Mouse (Mus musculus) intestine, embryonic 16.5 days (tissue): ENCODE measurements at regions not wholly inside any gene's neighbourhood (a gene's known extent, or its start where the extent isn't known, plus 50 kb on each side); places are given as distances from the start of the nearest gene placed in this dataset.

Experiments used
- ATAC-seq: fragments of 200-750 bp; cut with Nextera tagmentation; 2 replicates; pipeline ENCODE4 v1.8.0; 2017; ENCODE audit warnings: moderate TSS enrichment, moderate library complexity
- H3K27ac ChIP-seq: fragments of 300-500 bp; sonication (generic); 2 replicates; pipeline ENCODE4 v1.5.1; 2014; ENCODE audit warnings: mild to moderate bottlenecking, low read length
- H3K27me3 ChIP-seq: fragments of 300-500 bp; sonication (generic); replicated peaks from 2 replicates; pipeline ENCODE4 v1.6.1; 2014; ENCODE audit warnings: low read length, control low read depth, mixed read lengths; ENCODE audit not compliant: control insufficient read depth, insufficient read depth
- H3K36me3 ChIP-seq: fragments of 300-500 bp; sonication (generic); 2 replicates; pipeline ENCODE4 v1.6.1; 2014; ENCODE audit warnings: low read length, control low read depth; ENCODE audit not compliant: control insufficient read depth, insufficient read depth
- H3K4me1 ChIP-seq: fragments of 300-500 bp; sonication (generic); 2 replicates; pipeline ENCODE4 v1.6.1; 2014; ENCODE audit warnings: low read length, control low read depth, mixed read lengths; ENCODE audit not compliant: control insufficient read depth, insufficient read depth
- H3K4me2 ChIP-seq: fragments of 300-500 bp; sonication (generic); 2 replicates; pipeline ENCODE4 v1.6.1; 2014; ENCODE audit warnings: low read depth, low read length, control low read depth
- H3K4me3 ChIP-seq: fragments of 300-500 bp; sonication (generic); 2 replicates; pipeline ENCODE4 v1.5.1; 2014; ENCODE audit warnings: mild to moderate bottlenecking, low read length
- H3K9ac ChIP-seq: fragments of 300-500 bp; sonication (generic); 2 replicates; pipeline ENCODE4 v1.6.1; 2014; ENCODE audit warnings: low read depth, low read length
- H3K9me3 ChIP-seq: fragments of 300-500 bp; sonication (generic); 2 replicates; pipeline ENCODE4 v1.6.1; 2016; ENCODE audit warnings: low read length, control low read depth; ENCODE audit not compliant: control insufficient read depth
- WGBS: fragments of 180-500 bp; shearing (Covaris S2); extraction: QIAGEN DNeasy Blood & Tissue Kit; methylation state at CpG from one replicate; pipeline ENCODE4 v1.1.7; 2014; 5-methylcytosine and 5-hydroxymethylcytosine counted together

DNA sequence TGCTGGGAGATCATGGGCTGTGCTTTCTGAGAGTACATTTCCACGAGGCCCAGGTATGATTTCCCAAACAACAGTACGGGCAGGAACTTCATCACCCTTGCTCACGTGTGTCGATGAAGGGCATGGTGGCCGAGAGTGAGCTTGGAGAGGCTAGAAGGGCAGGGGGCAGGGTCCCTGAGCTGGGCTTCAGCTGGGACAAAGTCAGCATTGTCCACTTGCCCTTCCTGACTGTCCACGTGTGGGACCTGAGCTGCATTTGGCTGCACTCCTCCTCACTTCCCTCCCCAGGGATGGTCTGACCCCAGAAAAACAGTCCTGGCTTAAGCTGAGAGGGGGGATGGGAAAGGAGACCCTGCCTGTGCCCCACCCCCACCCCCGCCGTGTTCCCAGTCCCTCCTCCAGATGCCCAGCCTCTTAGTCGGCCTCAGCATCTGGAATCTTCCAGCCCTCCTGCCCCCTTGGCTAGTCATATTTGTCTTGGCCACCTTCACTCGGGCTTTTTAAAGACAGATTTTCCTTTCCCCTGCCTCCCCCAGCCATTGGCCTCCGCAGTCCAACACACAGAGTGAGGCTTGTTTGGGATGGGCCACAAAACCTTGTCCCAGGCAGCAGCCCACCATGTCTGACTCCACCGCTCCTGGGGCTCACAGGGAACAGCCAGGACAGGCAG lies 58.6 kb downstream of the Isg20 start:
- WGBS: 59% methylated on average over 12 of the region's 12 CpGs
- Histone ChIP-seq H3K4me2 (no peak overlapping the region), H3K4me3 (no peak overlapping the region), H3K36me3 (no peaks in the 10 kb centered on the region), H3K27ac (no peak overlapping the region), H3K27me3 (no peaks in the 10 kb centered on the region), H3K9ac (no peak overlapping the region), H3K9me3 (no peaks in the 10 kb centered on the region), H3K4me1 (no peaks in the 10 kb centered on the region)
- ATAC-seq: no peak

DNA sequence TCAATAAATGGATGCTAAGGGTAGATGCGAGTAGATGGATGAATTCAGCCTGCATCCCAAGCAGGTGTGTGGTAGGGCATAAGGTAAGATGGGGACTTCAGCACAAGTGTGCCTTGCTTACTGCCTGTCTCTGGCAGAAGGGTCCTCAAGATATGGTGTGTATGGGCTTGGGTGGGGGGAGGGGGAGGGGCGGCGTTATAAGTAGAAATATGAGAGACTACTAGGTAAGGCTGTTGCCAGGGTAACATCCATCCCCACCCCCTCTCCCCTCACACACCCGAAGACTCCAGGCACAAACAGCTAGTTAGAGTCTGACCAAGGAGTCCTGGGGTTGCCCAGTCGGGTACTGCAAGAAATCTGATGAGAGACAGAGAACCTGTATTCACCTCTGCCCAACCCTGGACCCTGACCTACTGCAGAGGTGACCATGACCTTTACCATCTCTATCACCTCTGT lies 63.5 kb upstream of the Acan start:
- no peak for ATAC-seq
- no peaks in the 10 kb centered on the region for H3K9me3 ChIP-seq
- H3K4me2 ChIP-seq: peak overlapping the region; percentile 73
- H3K27me3 ChIP-seq: 0 out of 2 replicates have a peak, but pooled peaks cover 5% of the 10 kb centered on the region
- no peaks in the 10 kb centered on the region for H3K36me3 ChIP-seq
- no peaks in the 10 kb centered on the region for H3K4me1 ChIP-seq
- H3K4me3 ChIP-seq: peak overlapping the region; percentile 47
- 32% methylated on average over 5 of the region's 5 CpGs for WGBS
- peak overlapping the region; percentile 62; the same call in 1 of the 2 replicates for H3K9ac ChIP-seq
- H3K27ac ChIP-seq: no peak overlapping the region

DNA sequence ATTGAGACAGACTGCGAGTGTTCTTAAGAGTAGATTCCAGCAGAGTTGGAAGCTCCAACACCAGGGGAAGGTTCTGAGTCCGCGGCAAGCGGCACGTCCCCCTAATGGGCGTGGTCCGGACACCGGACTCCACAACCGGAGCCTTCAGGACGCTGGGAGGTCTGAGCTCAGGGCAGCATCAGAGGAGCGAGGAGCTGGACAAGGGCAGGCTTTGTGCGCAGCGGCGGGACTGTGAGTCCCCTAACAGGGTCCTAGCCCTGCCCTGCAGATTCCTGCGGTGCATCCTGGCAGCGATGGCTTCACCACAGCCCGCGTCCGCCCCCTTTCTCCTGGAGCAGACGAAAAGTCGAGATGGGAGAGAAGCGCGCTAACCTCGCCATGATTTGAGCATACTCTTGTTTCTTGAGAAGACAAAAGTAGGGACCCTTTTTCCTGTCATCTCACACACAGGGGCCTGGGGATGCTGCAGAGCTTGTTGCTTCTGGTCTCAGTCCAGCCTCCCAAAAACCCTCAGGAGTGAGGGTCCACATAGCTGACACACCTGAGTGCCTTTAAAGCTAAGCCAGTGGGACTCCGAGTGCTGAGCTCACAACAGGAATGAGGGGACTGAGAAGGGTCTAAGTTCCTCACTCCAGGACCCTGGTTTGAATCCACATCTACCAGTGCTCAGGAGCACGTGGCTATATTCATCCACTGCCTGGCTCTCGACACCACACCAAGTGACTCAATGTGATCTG lies 62.8 kb upstream of the Acan start:
- Histone ChIP-seq H3K27me3 (0 out of 2 replicates have a peak, but pooled peaks cover 5% of the 10 kb centered on the region), H3K27ac (no peak overlapping the region), H3K4me1 (no peaks in the 10 kb centered on the region), H3K9me3 (no peaks in the 10 kb centered on the region), H3K4me2 (peak overlapping the region; percentile 73), H3K4me3 (peak overlapping the region; percentile 47), H3K9ac (peak overlapping the region; percentile 62), H3K36me3 (no peaks in the 10 kb centered on the region)
- 3% methylated on average over 27 of the region's 27 CpGs for WGBS
- ATAC-seq: peak; percentile 71

DNA sequence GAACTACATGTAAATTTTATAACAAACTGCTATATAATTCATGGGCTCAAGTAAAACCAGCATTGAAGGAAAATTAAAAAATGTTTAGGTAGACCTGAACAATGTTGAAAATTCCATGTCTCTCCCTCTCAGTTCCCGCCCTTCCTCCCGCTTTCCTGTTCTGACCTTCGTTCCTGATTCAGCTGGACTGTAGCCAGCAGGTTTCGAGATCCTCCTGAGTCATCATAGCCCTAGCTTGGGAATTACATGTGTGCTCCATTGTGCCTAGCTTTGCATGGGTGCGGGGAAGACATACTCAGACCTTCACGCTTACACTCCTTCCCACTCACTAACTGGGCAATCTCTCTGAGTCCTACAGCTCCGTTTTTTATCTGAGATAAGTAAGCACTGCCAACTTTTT lies 60.3 kb upstream of the Acan start:
- WGBS: 68% methylated on average over 7 of the region's 7 CpGs
- Histone ChIP-seq H3K4me2 (no peak overlapping the region), H3K9me3 (no peaks in the 10 kb centered on the region), H3K27me3 (0 out of 2 replicates have a peak, but pooled peaks cover 5% of the 10 kb centered on the region), H3K4me3 (no peak overlapping the region), H3K36me3 (no peaks in the 10 kb centered on the region), H3K9ac (no peak overlapping the region), H3K27ac (no peak overlapping the region), H3K4me1 (no peaks in the 10 kb centered on the region)
- no peak for ATAC-seq

DNA sequence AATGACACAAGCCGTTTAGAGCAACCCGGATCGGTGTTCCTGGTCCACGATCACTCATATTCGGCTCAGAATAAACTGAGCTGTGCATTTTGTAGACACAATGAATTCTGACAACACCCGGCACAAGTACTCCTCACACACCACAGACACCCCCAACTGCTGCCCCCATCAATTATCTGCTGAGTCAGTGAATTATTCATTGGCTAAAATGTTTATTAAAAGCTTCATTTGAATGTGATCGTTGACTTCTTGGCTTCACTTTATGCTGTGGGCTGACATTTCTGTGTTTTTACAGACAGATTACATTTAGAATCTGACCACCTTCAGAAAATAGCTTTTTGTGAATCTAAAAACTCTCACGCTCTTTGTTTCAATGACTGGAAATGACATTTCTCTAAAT lies 59.1 kb upstream of the Acan start:
- Histone ChIP-seq H3K36me3 (no peaks in the 10 kb centered on the region), H3K4me2 (no peak overlapping the region), H3K9me3 (no peaks in the 10 kb centered on the region), H3K4me3 (no peak overlapping the region), H3K27ac (no peak overlapping the region), H3K27me3 (0 out of 2 replicates have a peak, but pooled peaks cover 5% of the 10 kb centered on the region), H3K4me1 (no peaks in the 10 kb centered on the region), H3K9ac (no peak overlapping the region)
- WGBS: 81% methylated on average over 8 of the region's 8 CpGs
- ATAC-seq: no peak

DNA sequence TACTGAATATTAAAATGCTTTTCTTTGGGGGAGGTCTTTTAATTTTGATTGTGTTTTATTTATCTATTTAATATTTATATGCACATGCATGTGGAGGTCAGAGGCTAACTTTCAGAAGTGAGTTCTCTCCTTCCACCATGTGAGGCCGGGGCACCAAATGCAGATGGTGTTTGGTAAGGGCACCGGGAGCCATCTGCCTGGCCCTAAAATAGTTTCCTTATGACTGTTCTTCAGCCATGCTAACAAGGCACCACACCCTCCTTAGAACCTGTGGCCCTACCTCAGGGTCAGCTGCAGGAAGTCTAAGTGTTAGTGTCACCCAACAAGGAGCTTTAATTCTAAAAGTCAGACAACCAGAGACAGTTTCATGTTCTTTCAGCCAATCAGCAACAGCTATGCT lies 58.2 kb upstream of the Acan start:
- Histone ChIP-seq H3K4me3 (no peak overlapping the region), H3K36me3 (no peaks in the 10 kb centered on the region), H3K4me1 (no peaks in the 10 kb centered on the region), H3K27ac (no peak overlapping the region), H3K27me3 (0 out of 2 replicates have a peak, but pooled peaks cover 5% of the 10 kb centered on the region), H3K9ac (no peak overlapping the region), H3K9me3 (no peaks in the 10 kb centered on the region), H3K4me2 (no peak overlapping the region)
- ATAC-seq: no peak
- WGBS: 69% methylated on average over 2 of the region's 2 CpGs

DNA sequence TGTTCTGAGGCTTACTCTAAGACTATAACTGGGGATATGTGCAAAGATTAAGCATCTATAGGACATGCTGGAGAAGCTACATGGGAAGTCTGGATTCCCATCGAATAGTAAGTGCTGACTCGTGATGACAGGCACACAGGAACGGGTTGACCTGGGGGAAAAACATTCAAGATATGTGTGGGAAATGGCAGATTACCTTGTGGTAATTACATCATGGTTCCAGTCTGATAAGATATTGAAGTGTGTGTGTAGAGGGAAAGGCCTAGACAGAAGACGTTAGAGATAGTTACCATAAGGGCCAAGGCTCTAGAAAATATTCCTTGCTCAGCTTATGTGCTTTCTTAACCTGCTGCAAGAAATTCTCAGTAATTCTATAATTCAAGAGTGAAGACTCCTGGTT lies 57.5 kb upstream of the Acan start:
- Histone ChIP-seq H3K9ac (no peak overlapping the region), H3K27me3 (0 out of 2 replicates have a peak, but pooled peaks cover 2% of the 10 kb centered on the region), H3K4me1 (no peaks in the 10 kb centered on the region), H3K4me2 (no peak overlapping the region), H3K36me3 (no peaks in the 10 kb centered on the region), H3K9me3 (no peaks in the 10 kb centered on the region), H3K27ac (no peak overlapping the region), H3K4me3 (no peak overlapping the region)
- 73% methylated on average over 4 of the region's 4 CpGs for WGBS
- ATAC-seq: no peak
